Mouse (Mus musculus) heart, adult 2 months (tissue): ENCODE measurements around the gene Ctu2.
A peak's percentile ranks its signal among the peaks of the same experiment; 100 is the strongest.

Source experiments
- CTCF ChIP-seq: fragments of 200-600 bp; IDR thresholded peaks from 2 replicates; pipeline ENCODE4 v1.8.1; 2022; ENCODE audit warnings: antibody characterized with exemption, mild to moderate bottlenecking, moderate library complexity
- EP300 ChIP-seq: fragments of 200-500 bp; IDR thresholded peaks from 2 replicates; pipeline ENCODE4 v1.6.1; 2011; ENCODE audit warnings: low read depth, low read length, control low read depth; ENCODE audit not compliant: insufficient read depth
- POLR2A ChIP-seq: fragments of 200-500 bp; IDR thresholded peaks from 2 replicates; pipeline ENCODE4 v1.6.1; 2011; ENCODE audit warnings: mild to moderate bottlenecking, low read depth, low read length, control low read depth; ENCODE audit not compliant: insufficient read depth

DNA sequence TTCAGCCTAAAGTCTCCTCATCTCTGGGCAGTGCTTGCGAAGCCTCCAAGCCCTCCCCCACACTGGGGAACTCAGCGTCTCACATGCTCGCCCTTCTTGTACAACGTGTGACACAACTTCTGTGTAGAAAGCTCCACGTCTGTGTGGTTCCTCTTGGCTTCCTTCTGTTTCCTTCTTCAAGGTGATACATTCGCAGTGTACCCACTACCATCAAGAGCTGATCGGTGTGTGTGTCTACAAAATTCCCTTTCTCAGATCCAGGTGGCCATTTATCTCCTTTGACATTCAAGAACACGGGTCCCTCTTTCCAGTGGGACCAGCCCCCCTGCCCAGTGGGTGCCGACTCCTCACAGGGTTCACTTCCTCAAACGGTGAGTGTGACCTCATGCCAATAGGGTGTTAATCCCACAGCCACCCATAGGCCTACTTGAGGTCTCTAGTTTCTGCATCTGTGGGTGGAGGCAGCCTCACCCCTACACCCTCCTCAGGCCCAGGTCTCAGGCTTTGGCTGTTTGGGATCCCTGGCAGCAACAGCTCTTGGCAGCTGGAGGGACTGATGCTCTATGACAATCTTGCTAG, 45.8 kb upstream of the Ctu2 start:
- TF ChIP-seq CTCF (no peak), POLR2A (0 out of 2 replicates have a peak, but pooled peaks have one; percentile 6), EP300 (no peak)
